Mouse (Mus musculus): ENCODE results near the gene Nf1.

Gene Nf1

GRCm38 (mm10) chr11:79527015-79527738 lies 187.7 kb downstream of the Nf1 start:
- in situ Hi-C loops (cut with MseI, MboI), result no loop called here

- in situ Hi-C loops (cut with MseI, MboI), result no loop called here
These were observed 188.4 kb downstream of the Nf1 start for GRCm38 (mm10) chr11:79527739-79528384.

- in situ Hi-C loops (cut with MseI, MboI), result no loop called here
These were observed 189.1 kb downstream of the Nf1 start for GRCm38 (mm10) chr11:79528601-79529000.

DNA sequence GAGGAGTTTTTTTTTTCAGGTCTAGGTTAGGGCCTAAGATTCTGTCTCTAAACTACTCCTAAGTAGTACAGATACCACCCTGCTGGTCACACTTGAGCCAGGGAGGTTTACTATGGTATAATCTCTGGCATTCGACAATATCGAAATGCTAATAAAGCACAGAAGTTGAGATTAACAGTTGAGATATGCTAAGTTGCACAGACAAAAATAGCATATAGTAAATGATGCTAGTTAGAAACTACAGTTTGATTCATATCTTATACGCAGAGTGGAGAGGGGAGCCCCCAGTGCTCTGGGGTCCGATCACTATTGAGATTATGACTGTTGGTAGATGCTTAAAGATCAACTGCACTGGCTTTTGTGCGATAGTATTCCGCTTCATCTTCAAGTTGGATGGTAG lies 189.7 kb downstream of the Nf1 start:
- in situ Hi-C loops (cut with MseI, MboI), result no loop called here

GRCm38 (mm10) chr11:79529736-79530135 lies 190.2 kb downstream of the Nf1 start:
- in situ Hi-C loops (cut with MseI, MboI), result no loop called here

- in situ Hi-C loops (cut with MseI, MboI), result no loop called here
These were observed 190.9 kb downstream of the Nf1 start, which contains the start of the genes Evi2 and Evi2a for GRCm38 (mm10) chr11:79530333-79530761. TSS of gene Evi2 (minus strand) at chr11:79530589. TSS of gene Evi2a (minus strand) at chr11:79530609.

DNA sequence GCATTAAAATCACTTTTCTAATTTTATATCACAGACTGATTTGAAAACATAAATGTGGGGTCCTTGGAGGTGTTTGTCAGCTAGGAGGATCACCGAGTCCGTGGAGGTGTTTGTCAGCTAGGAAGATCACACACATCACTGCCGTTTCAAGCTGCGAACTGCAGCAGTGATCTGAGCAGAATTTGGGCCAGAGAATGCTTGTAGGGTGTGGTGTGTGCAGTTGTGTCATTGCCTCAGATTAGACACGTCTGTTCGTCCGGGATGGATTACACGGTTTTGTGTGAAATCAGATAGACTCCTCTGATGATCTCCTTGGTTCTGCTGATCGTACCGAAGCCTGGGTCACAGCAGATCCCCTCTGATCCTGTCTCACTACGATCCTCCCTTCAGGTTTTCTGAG lies 191.3 kb downstream of the Nf1 start:
- in situ Hi-C loops (cut with MseI, MboI), result no loop called here

GRCm38 (mm10) chr11:79531485-79531884 lies 192.0 kb downstream of the Nf1 start:
- in situ Hi-C loops (cut with MseI, MboI), result no loop called here

DNA sequence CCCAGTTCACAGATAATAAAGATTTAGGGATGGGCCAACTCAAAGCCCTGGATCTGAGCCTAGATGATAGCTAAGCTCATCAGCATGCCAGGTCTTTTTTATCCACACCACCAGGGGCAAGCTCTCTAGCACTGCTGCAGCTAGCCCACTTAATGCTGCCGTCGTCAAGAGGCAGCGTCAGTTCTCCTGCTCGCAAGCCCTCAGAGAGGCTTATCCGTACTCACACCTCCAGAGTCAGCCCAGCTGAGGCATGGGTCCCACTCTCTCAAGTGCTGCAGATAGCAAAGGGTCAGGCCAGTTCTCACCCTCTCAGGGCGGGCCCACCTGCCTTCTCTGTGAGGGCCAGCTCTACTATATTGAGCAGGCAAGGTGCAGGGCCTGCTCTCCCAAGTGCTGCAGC lies 193.8 kb downstream of the Nf1 start:
- in situ Hi-C loops (cut with MseI, MboI), result no loop called here

- in situ Hi-C loops (cut with MseI, MboI), result no loop called here
These were observed 194.6 kb downstream of the Nf1 start for GRCm38 (mm10) chr11:79533950-79534690.

GRCm38 (mm10) chr11:79535554-79535953 lies 196.1 kb downstream of the Nf1 start:
- in situ Hi-C loops (cut with MseI, MboI), result no loop called here

- in situ Hi-C loops (cut with MseI, MboI), result no loop called here
These were observed 196.8 kb downstream of the Nf1 start for GRCm38 (mm10) chr11:79536293-79536692.

DNA sequence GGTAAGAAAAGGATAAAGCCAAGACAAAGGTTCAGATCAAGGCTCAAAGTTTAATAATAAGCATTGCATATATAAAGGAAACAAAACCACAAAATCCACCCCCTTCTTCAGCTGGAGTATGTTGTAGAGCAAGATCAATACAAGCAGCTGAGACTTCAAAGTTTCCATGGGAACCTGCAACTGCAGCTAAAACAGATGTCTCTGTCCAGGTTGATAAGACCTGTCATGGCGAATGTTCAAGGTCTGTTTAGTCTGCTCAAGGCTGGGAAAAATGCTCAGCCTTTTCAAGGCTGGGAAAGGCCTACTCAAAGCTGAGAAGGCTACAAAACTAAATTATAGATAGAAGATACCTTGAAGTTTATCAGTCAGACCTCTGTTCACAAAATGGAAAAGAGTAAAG lies 213.1 kb downstream of the Nf1 start:
- in situ Hi-C loops (cut with MseI, MboI), result no loop called here

- in situ Hi-C loops (cut with MseI, MboI), result no loop called here
These were observed 221.0 kb downstream of the Nf1 start for GRCm38 (mm10) chr11:79560536-79560935.

- in situ Hi-C loops (cut with MseI, MboI), result no loop called here
These were observed 224.0 kb downstream of the Nf1 start for GRCm38 (mm10) chr11:79563493-79563892.

DNA sequence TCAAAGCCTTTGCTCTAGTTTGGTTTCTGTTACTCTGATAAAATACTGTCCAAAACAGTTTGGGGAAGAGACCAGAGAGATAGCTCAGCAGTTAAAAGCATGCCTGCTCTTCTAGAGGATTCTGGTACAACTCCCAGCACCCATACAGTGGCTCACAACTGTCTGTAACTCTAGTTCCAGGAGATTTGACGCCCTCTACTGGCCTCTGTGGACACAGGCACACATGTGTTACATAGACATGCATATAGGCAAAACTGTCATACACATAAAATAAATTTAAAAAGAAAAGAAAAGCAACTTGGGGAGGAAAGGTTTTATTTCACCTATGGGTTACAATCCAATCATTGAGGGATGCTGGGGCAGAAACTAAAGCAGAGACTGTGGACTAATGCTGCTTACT lies 227.5 kb downstream of the Nf1 start:
- in situ Hi-C loops (cut with MseI, MboI), result no loop called here

DNA sequence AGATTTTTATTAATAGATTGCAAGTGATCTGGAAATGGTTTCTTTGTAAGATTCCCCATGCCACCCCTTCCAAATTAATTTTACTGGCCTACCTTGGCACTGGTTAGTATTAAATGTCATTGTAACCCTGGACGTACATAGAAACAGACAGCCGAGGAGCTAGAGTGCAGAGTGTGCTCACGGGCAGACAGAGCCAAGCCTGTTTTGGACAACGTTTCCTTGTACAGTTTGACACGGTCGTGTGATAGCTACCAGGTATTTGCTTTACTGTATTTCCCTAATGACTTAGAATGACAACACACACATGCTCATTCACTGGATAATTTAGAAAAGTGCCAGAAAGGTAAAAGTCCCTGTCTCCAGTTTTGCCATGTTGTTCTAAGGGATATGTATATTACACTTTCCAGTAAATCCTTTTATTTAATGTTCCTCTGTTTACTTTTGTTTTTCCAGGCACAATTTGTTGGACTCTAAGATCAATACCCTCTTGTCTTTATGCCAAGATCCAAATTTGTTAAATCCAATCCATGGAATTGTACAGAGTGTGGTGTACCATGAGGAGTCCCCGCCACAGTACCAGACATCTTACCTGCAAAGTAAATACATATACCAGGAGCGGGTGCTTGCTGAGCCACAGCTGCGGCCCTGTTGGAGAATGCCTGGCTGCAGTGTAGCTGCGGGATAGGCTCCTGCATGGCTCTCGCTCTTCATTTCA lies 228.9 kb downstream of the Nf1 start:
- in situ Hi-C loops (cut with MseI, MboI), result no loop called here

- in situ Hi-C loops (cut with MseI, MboI), result no loop called here
These were observed 230.8 kb downstream of the Nf1 start for GRCm38 (mm10) chr11:79570319-79570718.

DNA sequence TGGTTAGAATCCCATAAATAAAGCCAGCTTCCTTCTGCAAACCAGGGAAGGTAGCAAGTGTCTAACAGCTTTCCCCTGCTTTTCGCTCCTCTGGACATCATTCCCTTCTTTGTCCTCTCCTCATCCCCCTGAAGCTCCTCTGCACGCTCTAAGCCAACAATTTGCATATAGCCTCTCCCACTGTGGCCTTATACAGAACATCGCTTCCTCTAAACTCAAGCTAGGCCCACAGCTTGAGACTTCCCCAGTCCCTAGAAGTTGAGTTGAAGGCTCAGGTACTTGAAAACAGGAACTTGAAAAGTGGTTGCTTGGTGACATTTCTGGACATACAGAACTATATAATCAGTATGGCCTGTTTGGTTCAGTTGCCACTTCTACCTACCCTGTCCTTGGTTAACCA lies 234.3 kb downstream of the Nf1 start:
- in situ Hi-C loops (cut with MseI, MboI), result no loop called here

DNA sequence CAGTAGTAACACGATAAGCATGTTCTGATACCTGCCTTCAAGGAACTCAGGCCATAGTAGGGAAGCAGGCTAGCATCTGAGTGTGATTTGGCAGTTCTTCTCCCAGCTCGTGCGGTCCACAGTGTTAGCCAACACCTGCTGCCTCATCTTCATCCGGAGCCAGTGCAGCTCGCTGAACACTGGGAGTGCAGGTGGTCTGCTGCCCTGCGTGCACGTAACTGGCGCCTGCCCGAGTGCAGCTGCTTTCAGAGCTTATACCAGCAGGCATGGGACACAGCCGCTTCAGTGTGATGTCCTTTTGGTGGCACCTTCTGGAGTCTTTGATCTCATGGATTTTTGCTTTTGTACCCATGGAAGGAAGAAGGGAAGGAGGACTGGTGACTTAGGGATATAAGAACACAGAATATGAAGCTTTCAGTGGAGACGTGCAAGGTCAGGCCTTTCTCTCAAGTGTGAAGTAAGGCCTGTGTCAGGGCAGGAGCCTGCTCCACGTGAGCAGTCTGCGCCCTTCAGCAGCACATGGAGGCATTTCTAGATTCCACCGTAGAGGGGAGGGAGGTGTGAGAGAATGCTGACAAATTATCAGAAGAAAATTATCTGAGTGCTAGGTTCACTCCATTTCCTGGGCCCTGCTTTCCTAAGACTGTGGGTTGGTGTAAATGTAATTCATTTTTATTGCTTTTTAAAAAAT lies 236.0 kb downstream of the Nf1 start:
- in situ Hi-C loops (cut with MseI, MboI), result no loop called here

DNA sequence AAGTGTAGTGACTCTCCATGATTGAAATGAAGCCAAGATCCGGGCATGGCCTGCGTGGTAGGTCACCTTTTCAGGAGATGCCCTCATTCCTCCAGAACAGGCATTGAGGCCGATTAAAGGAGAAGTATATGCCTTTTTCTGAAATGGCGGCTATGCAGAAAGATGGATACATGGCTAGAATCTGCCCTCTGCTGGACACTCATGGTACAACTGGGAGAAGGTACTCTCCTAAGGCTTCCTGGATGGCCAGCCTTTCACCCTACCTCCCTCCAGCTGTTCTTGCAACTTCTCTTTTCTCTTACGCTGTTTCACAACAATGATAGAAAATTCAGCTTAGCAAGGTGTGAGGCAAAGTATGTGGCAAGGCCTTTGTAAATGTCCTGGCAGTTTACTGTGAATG lies 238.2 kb downstream of the Nf1 start:
- in situ Hi-C loops (cut with MseI, MboI), result no loop called here

All from mouse trophoblast stem cell (cell line).